In genomic region chr1:166402003-166402402, GRCm38 (mm10) we compare ENCODE assay signal across 11 mouse cellular contexts. TPM values are rescaled to one million over a fixed set of nuclear protein-coding genes. Genes with fewer than 3 reads are reported as not detected.
DNase-seq lines count a peak whose midpoint lies in the region; ATAC-seq lines count a peak whose summit lies in the region.
"Had no signal": no experiment of that assay in that cellular context is flagged by ENCODE, and none has a peak within 500 bp of the region (broad histone marks: within the 10 kb centered on the region; RNA-seq: fewer than 3 reads in every experiment).

No protein-coding gene starts in this region.

- H3K4me3 ChIP-seq in forebrain, embryonic 12.5 days (replicated peaks): no peak overlapping the region
- no peak overlapping the region for H3K4me3 ChIP-seq in forebrain, embryonic 10.5 days
- no peak overlapping the region for H3K4me3 ChIP-seq in forebrain, embryonic 14.5 days (ENCODE audit: low read depth, low read length)
- H3K4me3 ChIP-seq: heart, embryonic 13.5 days; lung, embryonic 15.5 days had no signal

- peak; percentile 37; the same call in 1 of the 2 replicates for ATAC-seq in forebrain, embryonic 12.5 days (ENCODE audit: low FRiP score)
- ATAC-seq in forebrain, embryonic 14.5 days: peak; percentile 47

- DNase-seq in forebrain, embryonic 10.5 days (ENCODE audit: extremely low spot score, low spot score): no peak
- peak; percentile 51 for DNase-seq in layer of hippocampus, adult 11-12 months (ENCODE audit: low spot score)
- DNase-seq in layer of hippocampus, postnatal 36 days: no peak
- peak; percentile 31 for DNase-seq in 3T3-L1 (ENCODE audit: low read depth, low spot score)
- DNase-seq in forebrain, embryonic 14.5 days (ENCODE audit: low spot score): peak; percentile 77
- DNase-seq in gastrocnemius, postnatal 4 days (ENCODE audit: low spot score in 2 of 2): no peak
- no peak for DNase-seq in thymus, postnatal 0 days (ENCODE audit: low spot score)
- DNase-seq: adrenal gland, postnatal 25 days had no signal

- H3K27me3 ChIP-seq in forebrain, embryonic 12.5 days: no peaks in the 10 kb centered on the region
- no peaks in the 10 kb centered on the region for H3K27me3 ChIP-seq in forebrain, embryonic 10.5 days (ENCODE audit: poor library complexity, severe bottlenecking)
- no peaks in the 10 kb centered on the region for H3K27me3 ChIP-seq in forebrain, embryonic 14.5 days (replicated peaks; ENCODE audit: control insufficient read depth, insufficient read depth, low read length)
- H3K27me3 ChIP-seq: heart, embryonic 13.5 days; lung, embryonic 15.5 days had no signal

- H3K4me1 ChIP-seq in forebrain, embryonic 12.5 days: peaks cover 4% of the 10 kb centered on the region; the same call in 1 of the 2 replicates
- no peaks in the 10 kb centered on the region for H3K4me1 ChIP-seq in forebrain, embryonic 10.5 days
- peaks cover 9% of the 10 kb centered on the region; the same call in 1 of the 2 replicates for H3K4me1 ChIP-seq in forebrain, embryonic 14.5 days (ENCODE audit: control insufficient read depth, insufficient read depth, low read length)
- H3K4me1 ChIP-seq: lung, embryonic 15.5 days had no signal

- no peak overlapping the region for H3K9ac ChIP-seq in forebrain, embryonic 12.5 days
- no peak overlapping the region for H3K9ac ChIP-seq in forebrain, embryonic 14.5 days (ENCODE audit: low read length)
- H3K9ac ChIP-seq: heart, embryonic 13.5 days; lung, embryonic 15.5 days had no signal

- no peak overlapping the region for H3K4me2 ChIP-seq in forebrain, embryonic 12.5 days
- H3K4me2 ChIP-seq in forebrain, embryonic 14.5 days (ENCODE audit: low read length): no peak overlapping the region
- H3K4me2 ChIP-seq: heart, embryonic 13.5 days; lung, embryonic 15.5 days had no signal

- no peaks in the 10 kb centered on the region for H3K9me3 ChIP-seq in forebrain, embryonic 12.5 days
- no peaks in the 10 kb centered on the region for H3K9me3 ChIP-seq in forebrain, embryonic 10.5 days
- H3K9me3 ChIP-seq in forebrain, embryonic 14.5 days (replicated peaks; ENCODE audit: control insufficient read depth, low read length): no peaks in the 10 kb centered on the region
- H3K9me3 ChIP-seq: heart, embryonic 13.5 days; lung, embryonic 15.5 days had no signal

- H3K27ac ChIP-seq in forebrain, embryonic 12.5 days: no peak overlapping the region
- no peak overlapping the region for H3K27ac ChIP-seq in forebrain, embryonic 10.5 days
- no peak overlapping the region for H3K27ac ChIP-seq in forebrain, embryonic 14.5 days (ENCODE audit: low read depth, low read length)
- H3K27ac ChIP-seq: heart, embryonic 13.5 days; lung, embryonic 15.5 days had no signal

- peaks cover 94% of the 10 kb centered on the region for H3K36me3 ChIP-seq in forebrain, embryonic 12.5 days (replicated peaks)
- H3K36me3 ChIP-seq in forebrain, embryonic 10.5 days (replicated peaks): peaks cover 100% of the 10 kb centered on the region
- peaks cover 87% of the 10 kb centered on the region for H3K36me3 ChIP-seq in forebrain, embryonic 14.5 days (ENCODE audit: control insufficient read depth, insufficient read depth, low read length)

- 82% methylated on average over 4 of the region's 4 CpGs for WGBS in forebrain, embryonic 12.5 days
- 93% methylated on average over 4 of the region's 4 CpGs for WGBS in forebrain, embryonic 10.5 days
- WGBS in forebrain, embryonic 14.5 days: 35% methylated on average over 4 of the region's 4 CpGs

RNA-seq across cellular contexts. Expression of gene Pogk, which starts 7.7 kb away (rescaled TPM):
- 51.7 and 54.1 TPM in 2 replicates for polyA plus RNA-seq in forebrain, embryonic 12.5 days (2016; fragmentation: Nextera tagmentation; extraction: Ambion mirVana)
- polyA plus RNA-seq in forebrain, embryonic 10.5 days (2016; fragmentation: Nextera tagmentation; extraction: Ambion mirVana): 30.5 and 31.0 TPM in 2 replicates
- 10 to 100 TPM; 34.0 to 34.5 TPM for total RNA-seq in layer of hippocampus, postnatal 36 days (2021)
- polyA plus RNA-seq in forebrain, embryonic 14.5 days (2014; fragmentation: Nextera tagmentation; extraction: Ambion mirVana): 34.0 and 36.4 TPM in 2 replicates
- 10 to 100 TPM; 15.8 to 17.8 TPM for total RNA-seq in gastrocnemius, postnatal 4 days (2021)
- polyA plus RNA-seq in thymus, postnatal 0 days (2015; fragmentation: Nextera tagmentation; extraction: Ambion mirVana): 3.1 and 3.4 TPM in 2 replicates

RNA-seq across cellular contexts. Expression of gene Tada1, which starts 23.1 kb away (rescaled TPM):
- 63.0 and 66.7 TPM in 2 replicates for polyA plus RNA-seq in forebrain, embryonic 12.5 days (2016; fragmentation: Nextera tagmentation; extraction: Ambion mirVana)
- polyA plus RNA-seq in forebrain, embryonic 10.5 days (2016; fragmentation: Nextera tagmentation; extraction: Ambion mirVana): 66.8 and 69.4 TPM in 2 replicates
- 10 to 100 TPM; 36.6 to 37.8 TPM for total RNA-seq in layer of hippocampus, postnatal 36 days (2021)
- polyA plus RNA-seq in forebrain, embryonic 14.5 days (2014; fragmentation: Nextera tagmentation; extraction: Ambion mirVana): 113 and 127 TPM in 2 replicates
- 10 to 100 TPM; 18.6 to 20.0 TPM for total RNA-seq in gastrocnemius, postnatal 4 days (2021)
- 53.7 and 54.1 TPM in 2 replicates for polyA plus RNA-seq in thymus, postnatal 0 days (2015; fragmentation: Nextera tagmentation; extraction: Ambion mirVana)

Comparison
In these comparisons a context has a peak if more than half of its experiments do, and no peak if none do; other contexts are left out.
1. DNase-seq: peak in layer of hippocampus, adult 11-12 months (single experiment), 3T3-L1 (single experiment) and forebrain, embryonic 14.5 days (single experiment); none in forebrain, embryonic 10.5 days (single experiment), layer of hippocampus, postnatal 36 days (0 of 2), gastrocnemius, postnatal 4 days (0 of 2) and thymus, postnatal 0 days (single experiment).